Mouse (Mus musculus): ENCODE measurements around the gene P3h1.

DNA sequence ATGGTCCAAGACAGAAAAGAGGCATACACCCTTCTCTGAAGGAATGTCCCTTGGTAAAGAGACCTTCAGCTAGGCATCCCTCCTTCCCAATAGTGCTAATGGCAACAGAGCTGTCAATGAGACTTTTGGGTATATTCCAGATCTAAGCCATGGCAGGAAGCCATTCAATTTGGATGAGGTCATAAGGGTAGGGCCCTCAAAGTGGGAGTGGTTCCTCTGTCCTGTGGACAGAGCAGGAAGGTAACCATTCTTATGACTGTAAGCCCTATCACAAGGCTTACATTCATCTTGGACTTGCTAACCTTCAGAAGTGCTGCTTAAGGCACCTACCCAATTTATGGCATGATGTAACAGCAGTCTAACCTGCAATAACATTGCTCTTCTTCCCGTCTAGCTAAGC lies 41.9 kb downstream of the P3h1 start:
- TF ChIP-seq POLR2A (IDR thresholded peaks at IDR 0.05; ENCODE audit: insufficient read length, low read depth) (no peak), E2F4 (IDR thresholded peaks at IDR 0.05; ENCODE audit: insufficient read depth) (no peak), MAX (IDR thresholded peaks at IDR 0.05; ENCODE audit: low read depth) (no peak), MYOG (IDR thresholded peaks at IDR 0.05; ENCODE audit: control insufficient read depth in 1 of 3, insufficient read depth in 1 of 3, insufficient read length in 2 of 3, low read depth in 2 of 3) (no peak), USF1 (IDR thresholded peaks at IDR 0.05; ENCODE audit: low read depth) (no peak), POLR2AphosphoS2 (IDR thresholded peaks at IDR 0.05; ENCODE audit: insufficient read length, low read depth) (no peak), CEBPB (IDR thresholded peaks at IDR 0.05; ENCODE audit: insufficient read depth, poor library complexity, severe bottlenecking) (no peak), TCF3 (IDR thresholded peaks at IDR 0.05; ENCODE audit: insufficient read length, low read depth) (no peak), REST (IDR thresholded peaks at IDR 0.05; ENCODE audit: insufficient read depth, insufficient read length) (no peak), TCF12 (IDR thresholded peaks at IDR 0.05; ENCODE audit: insufficient read depth, poor library complexity, severe bottlenecking) (no peak), MYOD1 (IDR thresholded peaks at IDR 0.05; ENCODE audit: control insufficient read depth in 1 of 3, insufficient read length in 2 of 3, low read depth in 2 of 3) (no peak), SRF (IDR thresholded peaks at IDR 0.05; ENCODE audit: control insufficient read depth, insufficient read length, low read depth) (no peak)

Data from myocyte (in vitro differentiated cells).